Mouse (Mus musculus): Measurements from ENCODE around the gene Zfp790. TPM values are rescaled to one million over a fixed set of nuclear protein-coding genes. Genes with fewer than 3 reads are reported as not detected.
A peak's percentile ranks its signal among the peaks of the same experiment; 100 is the strongest.

The Zfp790 gene
- polyA plus RNA-seq, 1 experiment from 2014 or later = 10.5 TPM

- no peak overlapping the region for H3K4me3 ChIP-seq
- no peaks in the 10 kb centered on the region for H3K9me3 ChIP-seq
- no peaks in the 10 kb centered on the region for H3K36me3 ChIP-seq
- WGBS = 80% methylated on average over 5 of the region's 5 CpGs
- DNase-seq (ENCODE audit: low spot score) = peak; percentile 51
- no peaks in the 10 kb centered on the region for H3K4me1 ChIP-seq
- H3K27ac ChIP-seq = no peak overlapping the region
- H3K27me3 ChIP-seq (ENCODE audit: insufficient read depth, poor library complexity, severe bottlenecking) = no peaks in the 10 kb centered on the region
Observed at GRCm38 (mm10) chr7:29807046-29807445, 8.9 kb upstream of the Zfp790 start.

DNA sequence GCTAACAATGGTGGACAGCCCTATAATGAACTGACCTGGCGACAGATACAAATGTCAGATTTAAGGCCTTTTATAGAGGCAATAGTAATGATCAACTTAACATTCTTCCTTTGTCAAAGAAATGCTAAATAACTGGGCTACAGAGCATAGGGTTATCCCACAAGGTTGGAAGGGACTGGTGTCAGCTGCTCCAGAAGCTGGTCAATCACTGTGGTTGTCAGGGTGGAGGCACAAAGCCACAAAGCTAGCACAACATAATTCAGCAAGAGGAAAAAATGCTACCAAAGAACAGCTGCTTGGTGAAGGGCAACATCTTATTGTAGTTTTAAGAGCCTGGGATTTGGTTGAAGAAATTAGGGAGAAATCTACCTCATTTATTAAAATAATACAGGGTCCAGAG lies 3.7 kb upstream of the Zfp790 start:
- DNase-seq (ENCODE audit: low spot score) = no peak
- Histone ChIP-seq H3K27me3 (ENCODE audit: insufficient read depth, poor library complexity, severe bottlenecking) (no peaks in the 10 kb centered on the region), H3K36me3 (no peaks in the 10 kb centered on the region), H3K9me3 (no peaks in the 10 kb centered on the region), H3K4me3 (no peak overlapping the region), H3K4me1 (peaks cover 12% of the 10 kb centered on the region), H3K27ac (no peak overlapping the region)
- 89% methylated on average over 1 of the region's 1 CpGs for WGBS

DNA sequence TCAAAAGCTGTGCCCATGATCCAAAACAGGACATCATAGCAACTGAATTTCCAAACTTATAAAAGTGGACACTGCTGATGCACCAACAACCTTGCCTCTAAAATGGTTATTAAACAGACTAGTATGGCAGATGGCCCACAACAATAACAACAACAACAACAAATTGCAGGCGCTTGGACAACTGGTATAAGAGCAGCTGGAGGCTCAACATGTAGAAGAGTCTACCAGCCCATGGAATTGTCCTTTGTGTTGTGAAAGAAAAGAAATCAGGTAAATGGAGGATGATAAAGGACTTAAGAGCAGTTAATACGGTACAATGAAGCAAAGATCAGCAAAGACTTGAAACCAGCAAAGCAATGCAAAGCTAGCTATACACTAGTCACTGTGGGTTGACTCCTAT lies 1.5 kb upstream of the Zfp790 start:
- no peak for DNase-seq (ENCODE audit: low spot score)
- no peaks in the 10 kb centered on the region for H3K9me3 ChIP-seq
- no peak overlapping the region for H3K27ac ChIP-seq
- WGBS = 89% methylated on average over 2 of the region's 2 CpGs
- no peaks in the 10 kb centered on the region for H3K27me3 ChIP-seq (ENCODE audit: insufficient read depth, poor library complexity, severe bottlenecking)
- H3K36me3 ChIP-seq = 0 out of 2 replicates have a peak, but pooled peaks cover 3% of the 10 kb centered on the region
- H3K4me1 ChIP-seq = peaks cover 18% of the 10 kb centered on the region
- no peak overlapping the region for H3K4me3 ChIP-seq

- Histone ChIP-seq H3K4me1 (peaks cover 19% of the 10 kb centered on the region), H3K27ac (peak overlapping the region; percentile 89), H3K4me3 (peak overlapping the region; percentile 83), H3K36me3 (0 out of 2 replicates have a peak, but pooled peaks cover 3% of the 10 kb centered on the region), H3K27me3 (ENCODE audit: insufficient read depth, poor library complexity, severe bottlenecking) (no peaks in the 10 kb centered on the region), H3K9me3 (no peaks in the 10 kb centered on the region)
- 5% methylated on average over 12 of the region's 12 CpGs for WGBS
- no peak for DNase-seq (ENCODE audit: low spot score)
Observed at GRCm38 (mm10) chr7:29815061-29815784, 691 bp upstream of the Zfp790 start.

GRCm38 (mm10) chr7:29818619-29819254 lies 2.8 kb downstream of the Zfp790 start:
- Histone ChIP-seq H3K27me3 (ENCODE audit: insufficient read depth, poor library complexity, severe bottlenecking) (no peaks in the 10 kb centered on the region), H3K4me1 (peaks cover 19% of the 10 kb centered on the region), H3K4me3 (peak overlapping the region; percentile 71), H3K27ac (peak overlapping the region; percentile 74), H3K36me3 (peaks cover 30% of the 10 kb centered on the region), H3K9me3 (no peaks in the 10 kb centered on the region)
- DNase-seq (ENCODE audit: low spot score) = peak; percentile 90
- WGBS = 3% methylated on average over 12 of the region's 12 CpGs

- Histone ChIP-seq H3K27me3 (ENCODE audit: insufficient read depth, poor library complexity, severe bottlenecking) (no peaks in the 10 kb centered on the region), H3K9me3 (0 out of 2 replicates have a peak, but pooled peaks cover 5% of the 10 kb centered on the region), H3K36me3 (peaks cover 80% of the 10 kb centered on the region), H3K4me3 (no peak overlapping the region), H3K4me1 (no peaks in the 10 kb centered on the region), H3K27ac (no peak overlapping the region)
- DNase-seq (ENCODE audit: low spot score) = no peak
- WGBS = 91% methylated on average over 12 of the region's 12 CpGs
Observed at GRCm38 (mm10) chr7:29828001-29828400, 12.1 kb downstream of the Zfp790 start.

- no peak for DNase-seq (ENCODE audit: low spot score)
- H3K4me1 ChIP-seq = no peaks in the 10 kb centered on the region
- H3K27me3 ChIP-seq (ENCODE audit: insufficient read depth, poor library complexity, severe bottlenecking) = no peaks in the 10 kb centered on the region
- peaks cover 74% of the 10 kb centered on the region for H3K36me3 ChIP-seq
- no peak overlapping the region for H3K27ac ChIP-seq
- no peak overlapping the region for H3K4me3 ChIP-seq
- WGBS = 93% methylated on average over 12 of the region's 12 CpGs
- H3K9me3 ChIP-seq = 0 out of 2 replicates have a peak, but pooled peaks cover 5% of the 10 kb centered on the region
Observed at GRCm38 (mm10) chr7:29829804-29830203, 13.9 kb downstream of the Zfp790 start.

GRCm38 (mm10) chr7:29836816-29837215 lies 20.9 kb downstream of the Zfp790 start:
- Histone ChIP-seq H3K27me3 (ENCODE audit: insufficient read depth, poor library complexity, severe bottlenecking) (no peaks in the 10 kb centered on the region), H3K36me3 (peaks cover 16% of the 10 kb centered on the region), H3K9me3 (no peaks in the 10 kb centered on the region), H3K4me1 (no peaks in the 10 kb centered on the region), H3K4me3 (no peak overlapping the region), H3K27ac (no peak overlapping the region)
- no peak for DNase-seq (ENCODE audit: low spot score)
- WGBS = 95% methylated on average over 1 of the region's 1 CpGs

GRCm38 (mm10) chr7:29839256-29839655 lies 23.3 kb downstream of the Zfp790 start:
- Histone ChIP-seq H3K27ac (no peak overlapping the region), H3K27me3 (ENCODE audit: insufficient read depth, poor library complexity, severe bottlenecking) (no peaks in the 10 kb centered on the region), H3K9me3 (no peaks in the 10 kb centered on the region), H3K4me3 (no peak overlapping the region), H3K36me3 (peaks cover 7% of the 10 kb centered on the region; the same call in 1 of the 2 replicates), H3K4me1 (no peaks in the 10 kb centered on the region)
- DNase-seq (ENCODE audit: low spot score) = no peak
- 87% methylated on average over 3 of the region's 3 CpGs for WGBS

DNA sequence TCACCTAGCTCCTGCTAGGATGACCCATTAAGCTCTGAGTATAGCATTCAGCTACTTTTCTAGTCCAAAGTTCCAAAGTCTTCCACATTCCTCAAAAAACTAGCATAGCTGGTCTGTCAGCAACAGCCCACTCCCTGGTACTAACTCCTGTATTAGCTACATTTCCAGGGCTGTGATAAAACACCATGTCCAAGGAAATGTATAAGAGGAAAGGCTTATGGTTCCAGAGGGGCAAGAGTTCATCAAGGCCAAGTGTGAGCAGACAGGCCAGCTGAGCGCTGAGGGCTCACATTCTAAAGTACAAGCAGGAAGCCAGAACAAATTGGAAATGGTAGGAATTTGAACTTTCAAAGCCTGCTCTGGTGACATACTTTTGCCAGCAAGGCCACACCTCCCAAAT lies 26.2 kb downstream of the Zfp790 start:
- H3K9me3 ChIP-seq = no peaks in the 10 kb centered on the region
- H3K27ac ChIP-seq = no peak overlapping the region
- WGBS = 95% methylated on average over 1 of the region's 1 CpGs
- H3K36me3 ChIP-seq = peaks cover 30% of the 10 kb centered on the region
- H3K4me3 ChIP-seq = no peak overlapping the region
- H3K4me1 ChIP-seq = no peaks in the 10 kb centered on the region
- no peak for DNase-seq (ENCODE audit: low spot score)
- H3K27me3 ChIP-seq (ENCODE audit: insufficient read depth, poor library complexity, severe bottlenecking) = no peaks in the 10 kb centered on the region

GRCm38 (mm10) chr7:29844616-29845015 lies 28.7 kb downstream of the Zfp790 start:
- WGBS = 88% methylated on average over 5 of the region's 5 CpGs
- H3K36me3 ChIP-seq = peaks cover 33% of the 10 kb centered on the region
- no peak for DNase-seq (ENCODE audit: low spot score)

DNA sequence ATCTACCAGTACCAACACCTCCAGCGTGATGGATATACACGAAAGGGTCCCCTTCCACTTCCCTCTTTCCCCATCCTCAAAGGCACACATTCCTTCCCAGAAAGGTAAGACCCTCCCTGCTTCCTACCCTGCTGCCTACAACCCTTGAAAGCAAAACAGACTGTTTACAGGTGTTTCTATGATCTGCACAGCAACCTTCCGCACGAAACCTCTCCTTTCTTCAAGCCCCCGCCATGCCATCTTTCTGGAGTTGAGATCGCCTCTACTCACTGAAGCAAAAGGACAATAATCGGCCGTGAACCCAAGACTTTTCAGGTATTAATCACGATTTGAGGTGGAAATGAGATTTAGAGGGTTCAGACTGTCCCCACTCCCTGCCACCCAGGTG lies 36.9 kb downstream of the Zfp790 start:
- no peak for DNase-seq (ENCODE audit: low spot score)
- Histone ChIP-seq H3K27ac (peak overlapping the region; percentile 85; the same call in 1 of the 2 replicates), H3K27me3 (ENCODE audit: insufficient read depth, poor library complexity, severe bottlenecking) (no peaks in the 10 kb centered on the region), H3K36me3 (peaks cover 17% of the 10 kb centered on the region), H3K4me1 (peaks cover 14% of the 10 kb centered on the region), H3K4me3 (peak overlapping the region; percentile 73), H3K9me3 (no peaks in the 10 kb centered on the region)
- WGBS = 55% methylated on average over 9 of the region's 9 CpGs

More at GRCm38 (mm10) chr7:29844616-29845015, 28.7 kb downstream of the Zfp790 start:
- Histone ChIP-seq H3K4me1 (no peaks in the 10 kb centered on the region), H3K9me3 (no peaks in the 10 kb centered on the region), H3K27me3 (ENCODE audit: insufficient read depth, poor library complexity, severe bottlenecking) (no peaks in the 10 kb centered on the region), H3K4me3 (no peak overlapping the region), H3K27ac (no peak overlapping the region)

DNA sequence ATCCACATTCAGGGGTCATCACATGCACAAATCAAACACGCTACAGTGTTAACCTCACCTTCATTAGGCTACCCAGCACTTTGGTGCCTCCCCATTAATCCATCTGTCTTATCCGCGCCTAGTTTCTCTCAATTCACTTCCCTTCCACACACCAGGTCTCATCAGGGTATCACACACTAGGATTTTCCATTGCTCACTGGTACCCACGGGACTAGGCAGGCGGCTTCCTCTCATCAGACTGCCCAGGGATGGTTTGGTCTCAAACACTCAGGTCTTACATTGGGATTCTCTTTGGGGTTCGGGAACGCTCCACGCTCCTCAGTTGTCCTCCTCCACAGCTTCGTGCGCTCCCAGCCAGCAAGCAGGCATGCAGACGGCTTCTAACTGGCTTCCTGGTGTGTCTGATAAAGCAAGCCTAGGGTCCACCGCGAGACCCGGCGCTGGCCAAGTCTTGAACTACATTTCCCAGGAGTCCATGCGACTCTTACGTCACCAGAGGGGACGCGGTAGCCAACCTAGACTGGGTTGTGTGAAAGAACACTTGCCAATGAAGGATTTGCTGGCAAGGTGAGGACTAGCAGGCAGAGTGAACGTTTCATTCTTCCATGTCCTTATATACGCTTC lies 37.4 kb downstream of the Zfp790 start, which contains the start of gene Zfp940:
Zfp940 (minus strand) TSS at position 451 of the 624 bp plus-strand sequence.
- WGBS = 1% methylated on average over 21 of the region's 21 CpGs
- peak within 1 kb of the TSS; percentile 73 for H3K4me3 ChIP-seq
- peak within 1 kb of the TSS; percentile 85 for H3K27ac ChIP-seq
- H3K36me3 ChIP-seq = peaks cover 17% of the 10 kb centered on the region
- peak; percentile 96 for DNase-seq (ENCODE audit: low spot score)
- no peaks in the 10 kb centered on the region for H3K27me3 ChIP-seq (ENCODE audit: insufficient read depth, poor library complexity, severe bottlenecking)
- no peaks in the 10 kb centered on the region; the same call in 1 of the 2 replicates for H3K9me3 ChIP-seq
- peaks cover 14% of the 10 kb centered on the region for H3K4me1 ChIP-seq
